Mouse (Mus musculus) hindbrain, postnatal 0 days (tissue): ENCODE data around the gene Cct8l1. TPM values are rescaled to one million over a fixed set of nuclear protein-coding genes. Genes with fewer than 3 reads are reported as not detected.

Experiments
- ATAC-seq: fragments of 200-750 bp; cut with Nextera tagmentation; 2 replicates; pipeline ENCODE4 v1.8.0; 2017; ENCODE audit warnings: mild to moderate bottlenecking, moderate TSS enrichment, moderate library complexity
- DNase-seq: peaks from one replicate; pipeline ENCODE4 v3.0.0-alpha.2; 2015; ENCODE audit warnings: low spot score
- H3K27ac ChIP-seq: fragments of 300-500 bp; sonication (generic); 2 replicates; pipeline ENCODE4 v1.5.1; 2014; ENCODE audit warnings: mild to moderate bottlenecking
- H3K27me3 ChIP-seq: fragments of 300-500 bp; sonication (generic); 2 replicates; pipeline ENCODE4 v1.6.1; 2014; ENCODE audit warnings: low read length, mixed read lengths; ENCODE audit not compliant: insufficient read depth
- H3K36me3 ChIP-seq: fragments of 300-500 bp; sonication (generic); 2 replicates; pipeline ENCODE4 v1.6.1; 2014; ENCODE audit warnings: low read length, mixed read lengths; ENCODE audit not compliant: insufficient read depth
- H3K4me1 ChIP-seq: fragments of 300-500 bp; sonication (generic); 2 replicates; pipeline ENCODE4 v1.6.1; 2014; ENCODE audit warnings: antibody characterized with exemption, low read length, mixed read lengths; ENCODE audit not compliant: insufficient read depth
- H3K4me2 ChIP-seq: fragments of 300-500 bp; sonication (generic); 2 replicates; pipeline ENCODE4 v1.6.1; 2014; ENCODE audit warnings: low read depth, mild to moderate bottlenecking, low read length, moderate library complexity, mixed read lengths
- H3K4me3 ChIP-seq: fragments of 300-500 bp; sonication (generic); 2 replicates; pipeline ENCODE4 v1.5.1; 2014; ENCODE audit warnings: low read length
- H3K9ac ChIP-seq: fragments of 300-500 bp; sonication (generic); replicated peaks from 2 replicates; pipeline ENCODE4 v1.6.1; 2014; ENCODE audit warnings: mild to moderate bottlenecking, low read length, moderate library complexity, mixed read lengths
- H3K9me3 ChIP-seq: fragments of 300-500 bp; sonication (generic); 2 replicates; pipeline ENCODE4 v1.6.1; 2016; ENCODE audit warnings: low read length, mixed read lengths
- CTCF ChIP-seq: IDR thresholded peaks from 2 replicates; pipeline ENCODE4 v1.5.1; 2016; ENCODE audit warnings: antibody characterized with exemption, control low read depth, low read depth
- WGBS: fragments of 180-500 bp; shearing (Covaris S2); extraction: QIAGEN DNeasy Blood & Tissue Kit; methylation state at CpG from one replicate; pipeline ENCODE4 v1.1.7; 2014; 5-methylcytosine and 5-hydroxymethylcytosine counted together
- polyA plus RNA-seq: library from polyadenylated mRNA; unstranded; fragments of >200 nt; fragmentation: Nextera tagmentation; extraction: Ambion mirVana; gene quantifications from 2 replicates; pipeline ENCODE4 v1.2.1, GENCODE M21; 2015
- total RNA-seq: library from RNA; depleted of rRNA; stranded (reverse); fragments of >200 nt; gene quantifications from 2 replicates; pipeline ENCODE4 v1.2.3, GENCODE M21; 2014

Gene Cct8l1
- total and polyA plus RNA-seq, 2 experiments from 2014 or later: not detected

DNA sequence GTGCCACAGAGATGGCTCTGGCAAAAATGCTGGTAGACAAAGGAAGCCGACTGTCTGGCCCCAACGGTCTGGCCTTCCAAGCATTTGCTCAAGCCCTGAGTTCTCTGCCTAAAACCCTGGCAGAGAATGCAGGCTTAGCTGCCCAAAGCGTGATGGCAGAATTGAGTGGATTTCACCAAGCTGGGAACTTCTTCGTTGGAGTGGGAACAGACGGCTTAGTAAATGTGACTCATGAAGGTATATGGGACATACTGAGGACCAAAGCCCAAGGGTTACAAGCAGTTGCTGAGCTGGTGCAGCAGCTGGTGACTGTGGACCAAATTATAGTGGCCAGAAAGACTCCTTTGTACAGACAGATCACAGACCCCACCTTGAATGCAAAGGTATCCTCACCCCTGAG lies 1.7 kb downstream of the Cct8l1 start:
- H3K9me3 ChIP-seq: no peaks in the 10 kb centered on the region
- no peak overlapping the region for H3K4me3 ChIP-seq
- WGBS: 76% methylated on average over 5 of the region's 5 CpGs
- H3K4me1 ChIP-seq: no peaks in the 10 kb centered on the region
- H3K9ac ChIP-seq: no peak overlapping the region
- DNase-seq (no peak), ATAC-seq (no peak)
- no peaks in the 10 kb centered on the region for H3K27me3 ChIP-seq
- H3K36me3 ChIP-seq: no peaks in the 10 kb centered on the region
- TF ChIP-seq CTCF: no peak
- H3K27ac ChIP-seq: no peak overlapping the region
- H3K4me2 ChIP-seq: no peak overlapping the region

DNA sequence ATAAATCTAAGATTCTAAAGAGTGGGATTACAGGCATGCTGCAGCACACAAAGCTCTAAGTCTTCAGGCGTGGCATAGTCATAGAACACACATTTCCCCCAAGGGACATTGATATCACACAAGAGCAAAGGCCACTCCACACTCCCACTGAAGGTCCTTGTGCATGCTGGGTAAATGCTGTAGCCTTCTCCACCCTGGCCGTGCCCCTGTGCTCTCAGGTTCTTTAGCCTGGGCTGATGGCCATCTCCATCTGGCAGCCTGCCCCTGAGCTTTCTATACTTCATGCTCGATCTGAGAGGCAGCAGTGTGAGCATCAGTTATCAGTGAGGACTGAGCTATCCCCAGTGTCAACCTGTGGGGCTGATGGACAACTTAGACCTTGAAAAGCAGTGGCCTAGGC lies 4.0 kb downstream of the Cct8l1 start:
- ATAC-seq (no peak), DNase-seq (no peak)
- no peak for TF ChIP-seq CTCF
- Histone ChIP-seq H3K4me3 (no peak overlapping the region), H3K4me1 (no peaks in the 10 kb centered on the region), H3K27ac (no peak overlapping the region), H3K27me3 (no peaks in the 10 kb centered on the region), H3K9ac (no peak overlapping the region), H3K4me2 (no peak overlapping the region), H3K9me3 (no peaks in the 10 kb centered on the region), H3K36me3 (no peaks in the 10 kb centered on the region)
- WGBS: 50% methylated on average over 3 of the region's 3 CpGs

DNA sequence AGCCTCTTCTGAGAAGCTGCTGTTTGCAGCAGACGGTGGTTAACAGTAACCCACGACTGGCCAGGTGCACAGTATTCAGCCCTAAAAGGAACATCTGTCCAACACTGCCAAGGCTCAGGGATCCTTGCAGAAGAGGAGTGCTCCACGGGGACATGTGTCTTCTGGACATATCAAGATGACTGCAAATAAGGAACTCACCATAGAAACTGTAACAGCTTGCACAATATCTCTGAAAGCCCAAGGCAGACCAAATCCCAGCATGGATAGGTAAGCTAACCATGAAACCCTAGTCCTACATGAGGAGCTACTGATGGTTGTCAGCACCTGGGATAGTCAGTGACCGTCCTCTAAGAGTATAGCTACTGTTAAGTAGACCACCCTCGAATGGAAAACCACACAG lies 5.6 kb downstream of the Cct8l1 start:
- Histone ChIP-seq H3K4me2 (no peak overlapping the region), H3K4me3 (no peak overlapping the region), H3K9ac (no peak overlapping the region), H3K36me3 (no peaks in the 10 kb centered on the region), H3K9me3 (no peaks in the 10 kb centered on the region), H3K27me3 (no peaks in the 10 kb centered on the region), H3K27ac (no peak overlapping the region), H3K4me1 (no peaks in the 10 kb centered on the region)
- 88% methylated on average over 5 of the region's 5 CpGs for WGBS
- ATAC-seq (no peak), DNase-seq (no peak)
- TF ChIP-seq CTCF: no peak

DNA sequence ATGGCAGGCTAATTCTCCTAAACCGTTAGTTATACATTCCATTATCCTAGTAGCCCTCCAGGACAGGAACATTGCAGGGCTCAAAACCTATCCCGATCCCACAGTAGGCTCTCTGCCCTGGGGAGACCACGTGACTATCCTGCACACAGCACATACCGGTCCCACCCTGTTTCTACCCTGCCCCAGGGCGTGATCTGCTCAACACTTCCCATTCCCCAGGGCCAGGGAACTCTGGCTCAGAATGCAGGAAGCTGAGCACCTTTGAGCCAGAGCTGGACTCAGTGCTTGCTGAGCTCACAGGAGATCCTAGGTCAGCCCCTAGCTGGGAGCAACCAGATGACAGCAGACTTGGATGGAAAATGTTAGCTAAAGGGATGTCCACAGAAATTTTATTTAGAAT lies 10.2 kb downstream of the Cct8l1 start:
- no peak for DNase-seq

DNA sequence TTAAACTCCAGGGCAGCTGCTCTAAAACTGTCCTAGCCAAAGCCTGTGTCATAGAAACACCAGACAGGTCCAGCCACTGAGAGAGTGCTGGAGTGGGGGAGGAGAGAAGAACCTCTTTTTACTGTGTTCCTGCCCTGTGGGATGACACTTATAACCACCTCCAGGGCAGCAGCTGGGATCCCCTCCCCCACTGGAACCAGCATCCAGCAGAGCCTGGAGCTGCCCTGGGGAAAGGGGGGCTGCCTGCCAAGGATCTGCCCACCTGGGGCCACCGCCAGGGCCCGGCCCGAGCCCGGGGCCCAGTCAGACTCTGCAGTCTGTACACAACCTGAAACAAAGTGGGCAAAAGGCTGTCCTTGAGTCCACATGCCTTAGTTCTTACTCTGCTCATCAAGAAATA lies 11.1 kb downstream of the Cct8l1 start:
- no peaks in the 10 kb centered on the region for H3K27me3 ChIP-seq
- no peak overlapping the region for H3K27ac ChIP-seq
- no peak overlapping the region for H3K4me3 ChIP-seq
- DNase-seq (no peak), ATAC-seq (no peak)
- H3K4me2 ChIP-seq: no peak overlapping the region
- no peak overlapping the region for H3K9ac ChIP-seq
- H3K9me3 ChIP-seq: no peaks in the 10 kb centered on the region
- 0 out of 2 replicates have a peak, but pooled peaks cover 5% of the 10 kb centered on the region for H3K4me1 ChIP-seq
- no peaks in the 10 kb centered on the region for H3K36me3 ChIP-seq
- WGBS: 26% methylated on average over 4 of the region's 4 CpGs
- TF ChIP-seq CTCF: no peak

More for the DNA sequence above, 10.2 kb downstream of the Cct8l1 start:
- H3K27me3 ChIP-seq: no peaks in the 10 kb centered on the region
- no peak overlapping the region for H3K9ac ChIP-seq
- no peak for ATAC-seq
- H3K4me1 ChIP-seq: 0 out of 2 replicates have a peak, but pooled peaks cover 5% of the 10 kb centered on the region
- no peaks in the 10 kb centered on the region for H3K36me3 ChIP-seq
- H3K4me2 ChIP-seq: no peak overlapping the region
- TF ChIP-seq CTCF: no peak
- H3K4me3 ChIP-seq: no peak overlapping the region
- 48% methylated on average over 5 of the region's 5 CpGs for WGBS
- no peak overlapping the region for H3K27ac ChIP-seq
- no peaks in the 10 kb centered on the region for H3K9me3 ChIP-seq

DNA sequence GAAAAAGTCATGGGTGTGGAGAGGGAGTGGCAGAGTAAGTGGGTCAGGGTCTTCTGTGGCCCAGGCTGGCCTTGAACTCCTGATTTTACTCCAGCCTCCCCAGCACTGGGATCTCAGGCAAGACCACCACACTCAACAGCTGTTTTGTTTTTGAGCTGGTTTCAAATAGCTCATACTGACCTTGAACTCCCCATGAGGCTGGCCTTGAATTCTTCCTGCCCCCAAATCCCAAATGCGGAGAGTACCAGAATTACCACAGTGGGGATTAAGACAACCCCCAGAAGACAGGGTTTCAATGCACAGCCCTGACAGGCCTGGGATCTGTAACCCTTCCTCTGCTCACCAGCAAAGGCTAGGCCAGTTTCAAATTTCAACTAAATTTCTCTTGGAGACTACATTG lies 12.1 kb downstream of the Cct8l1 start:
- ATAC-seq (no peak), DNase-seq (no peak)
- Histone ChIP-seq H3K4me3 (no peak overlapping the region), H3K4me1 (0 out of 2 replicates have a peak, but pooled peaks cover 5% of the 10 kb centered on the region), H3K27ac (no peak overlapping the region), H3K9ac (no peak overlapping the region), H3K36me3 (no peaks in the 10 kb centered on the region), H3K9me3 (no peaks in the 10 kb centered on the region), H3K27me3 (no peaks in the 10 kb centered on the region), H3K4me2 (no peak overlapping the region)
- no peak for TF ChIP-seq CTCF
- 73% methylated on average over 1 of the region's 1 CpGs for WGBS

DNA sequence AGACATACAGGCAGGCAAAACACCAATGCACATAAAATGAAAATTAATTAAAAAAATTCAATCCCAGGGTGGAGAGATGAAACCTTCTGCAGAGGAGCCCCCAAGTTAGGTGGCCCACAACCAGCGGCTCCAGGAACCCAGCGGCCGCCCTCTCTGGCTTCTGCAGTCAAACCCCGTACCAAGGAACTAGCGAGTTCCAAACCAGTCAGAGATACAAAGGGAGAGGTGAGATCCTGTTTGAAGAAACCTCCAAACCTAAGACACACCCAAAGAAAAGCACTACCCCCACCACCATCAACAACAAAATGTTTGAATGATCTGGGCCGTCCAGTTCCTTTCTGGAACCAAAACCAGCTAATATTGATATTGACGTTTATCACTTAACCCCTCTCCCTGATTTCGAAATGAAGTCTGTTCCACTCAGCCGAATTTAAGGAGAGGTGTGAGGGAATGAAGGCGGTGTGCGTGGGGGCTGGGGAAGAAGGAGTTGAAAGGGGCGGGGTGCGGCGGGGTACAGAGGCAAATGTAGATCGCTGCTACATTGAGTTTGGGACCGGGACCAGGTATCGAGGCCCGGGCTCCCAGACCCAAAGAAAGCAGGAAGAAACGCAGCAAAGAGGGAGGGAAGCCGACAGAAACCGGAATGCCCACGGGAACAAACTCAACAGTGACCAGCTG lies 13.1 kb downstream of the Cct8l1 start:
- no peaks in the 10 kb centered on the region for H3K9me3 ChIP-seq
- WGBS: 12% methylated on average over 22 of the region's 22 CpGs
- no peak for TF ChIP-seq CTCF
- H3K9ac ChIP-seq: peak overlapping the region; percentile 77
- H3K4me2 ChIP-seq: peak overlapping the region; percentile 78
- DNase-seq (no peak), ATAC-seq (no peak; the same call in 1 of the 2 replicates)
- H3K27me3 ChIP-seq: no peaks in the 10 kb centered on the region
- peak overlapping the region; percentile 64 for H3K4me3 ChIP-seq
- H3K27ac ChIP-seq: peak overlapping the region; percentile 96
- H3K36me3 ChIP-seq: no peaks in the 10 kb centered on the region
- 0 out of 2 replicates have a peak, but pooled peaks cover 5% of the 10 kb centered on the region for H3K4me1 ChIP-seq
